Mouse (Mus musculus): ENCODE results near the gene Olfr222. TPM values are rescaled to one million over a fixed set of nuclear protein-coding genes. Genes with fewer than 3 reads are reported as not detected.
"Not testable (repeated sequence)": the region's sequence is repeated elsewhere in the genome, so short reads cannot be mapped to it uniquely, and the experiment has no call there.

Gene Olfr222
- not detected in 2 replicates for polyA plus RNA-seq (2015; fragmentation: Nextera tagmentation; extraction: Ambion mirVana)

- H3K4me2 ChIP-seq (replicated peaks); H3K27me3 ChIP-seq; H3K27ac ChIP-seq; H3K4me1 ChIP-seq (replicated peaks); H3K36me3 ChIP-seq; H3K4me3 ChIP-seq (replicated peaks); H3K9ac ChIP-seq (replicated peaks); ATAC-seq; H3K9me3 ChIP-seq: not testable (repeated sequence)
These were observed at the start of gene Olfr222 for GRCm38 (mm10) chr11:59576135-59576534. Gene Olfr222 (minus strand): TSS chr11:59576235.

- no peaks in the 10 kb centered on the region for H3K4me1 ChIP-seq (replicated peaks)
- no peak overlapping the region for H3K27ac ChIP-seq
- ATAC-seq = no peak; the same call in 1 of the 2 replicates
- no peaks in the 10 kb centered on the region for H3K9me3 ChIP-seq
- H3K4me3 ChIP-seq (replicated peaks) = no peak overlapping the region
- H3K27me3 ChIP-seq = no peaks in the 10 kb centered on the region
- WGBS = 40% methylated on average over 6 of the region's 6 CpGs
- no peaks in the 10 kb centered on the region for H3K36me3 ChIP-seq
- no peak overlapping the region for H3K9ac ChIP-seq (replicated peaks)
- H3K4me2 ChIP-seq (replicated peaks) = no peak overlapping the region
These were observed 48.1 kb upstream of the Olfr222 start for GRCm38 (mm10) chr11:59624017-59624630.

- H3K9ac ChIP-seq (replicated peaks) = no peak overlapping the region
- H3K27ac ChIP-seq = no peak overlapping the region
- no peaks in the 10 kb centered on the region for H3K36me3 ChIP-seq
- no peak overlapping the region for H3K4me2 ChIP-seq (replicated peaks)
- ATAC-seq = no peak
- 75% methylated on average over 3 of the region's 3 CpGs for WGBS
- no peak overlapping the region for H3K4me3 ChIP-seq (replicated peaks)
- no peaks in the 10 kb centered on the region for H3K9me3 ChIP-seq
- no peaks in the 10 kb centered on the region for H3K27me3 ChIP-seq
- no peaks in the 10 kb centered on the region for H3K4me1 ChIP-seq (replicated peaks)
These were observed 46.2 kb upstream of the Olfr222 start for GRCm38 (mm10) chr11:59622214-59622613.

GRCm38 (mm10) chr11:59616986-59617385, 41.0 kb upstream of the Olfr222 start:
- H3K4me1 ChIP-seq (replicated peaks); H3K4me3 ChIP-seq (replicated peaks); H3K36me3 ChIP-seq; H3K4me2 ChIP-seq (replicated peaks); H3K9me3 ChIP-seq; H3K27ac ChIP-seq; ATAC-seq; H3K27me3 ChIP-seq; H3K9ac ChIP-seq (replicated peaks): not testable (repeated sequence)
- WGBS = 98% methylated on average over 2 of the region's 2 CpGs

- Histone ChIP-seq H3K4me3 (replicated peaks) (no peak overlapping the region), H3K36me3 (no peaks in the 10 kb centered on the region), H3K9me3 (no peaks in the 10 kb centered on the region), H3K4me1 (replicated peaks) (no peaks in the 10 kb centered on the region), H3K4me2 (replicated peaks) (no peak overlapping the region), H3K27ac (no peak overlapping the region), H3K27me3 (no peaks in the 10 kb centered on the region), H3K9ac (replicated peaks) (no peak overlapping the region)
- 60% methylated on average over 4 of the region's 4 CpGs for WGBS
- no peak for ATAC-seq
These were observed 38.1 kb upstream of the Olfr222 start for GRCm38 (mm10) chr11:59614120-59614519.

GRCm38 (mm10) chr11:59611646-59612045, 35.6 kb upstream of the Olfr222 start:
- H3K27me3 ChIP-seq = no peaks in the 10 kb centered on the region
- no peak for ATAC-seq
- no peak overlapping the region for H3K9ac ChIP-seq (replicated peaks)
- H3K4me3 ChIP-seq (replicated peaks) = no peak overlapping the region
- no peak overlapping the region for H3K27ac ChIP-seq
- H3K9me3 ChIP-seq = no peaks in the 10 kb centered on the region
- WGBS = 95% methylated on average over 5 of the region's 5 CpGs
- H3K4me1 ChIP-seq (replicated peaks) = no peaks in the 10 kb centered on the region
- no peak overlapping the region for H3K4me2 ChIP-seq (replicated peaks)
- H3K36me3 ChIP-seq = no peaks in the 10 kb centered on the region

- no peak overlapping the region for H3K27ac ChIP-seq
- no peaks in the 10 kb centered on the region for H3K27me3 ChIP-seq
- H3K4me1 ChIP-seq (replicated peaks) = no peaks in the 10 kb centered on the region
- H3K9me3 ChIP-seq = no peaks in the 10 kb centered on the region
- no peak overlapping the region for H3K4me3 ChIP-seq (replicated peaks)
- no peak overlapping the region for H3K9ac ChIP-seq (replicated peaks)
- H3K4me2 ChIP-seq (replicated peaks) = no peak overlapping the region
- H3K36me3 ChIP-seq = no peaks in the 10 kb centered on the region
- no peak for ATAC-seq
- WGBS = 79% methylated on average over 1 of the region's 1 CpGs
These were observed 26.3 kb upstream of the Olfr222 start for GRCm38 (mm10) chr11:59602287-59602686.

- Histone ChIP-seq H3K4me1 (replicated peaks) (no peaks in the 10 kb centered on the region), H3K9ac (replicated peaks) (no peak overlapping the region), H3K9me3 (no peaks in the 10 kb centered on the region), H3K4me3 (replicated peaks) (no peak overlapping the region), H3K4me2 (replicated peaks) (no peak overlapping the region), H3K27ac (no peak overlapping the region), H3K36me3 (no peaks in the 10 kb centered on the region), H3K27me3 (no peaks in the 10 kb centered on the region)
- ATAC-seq = no peak
- WGBS = 96% methylated on average over 3 of the region's 3 CpGs
These were observed 24.8 kb upstream of the Olfr222 start for GRCm38 (mm10) chr11:59600872-59601271.

- ATAC-seq = no peak
These were observed 23.2 kb upstream of the Olfr222 start for GRCm38 (mm10) chr11:59599211-59599610.

GRCm38 (mm10) chr11:59596950-59597349, 20.9 kb upstream of the Olfr222 start:
- Histone ChIP-seq H3K27ac (no peak overlapping the region), H3K9ac (replicated peaks) (no peak overlapping the region), H3K9me3 (no peaks in the 10 kb centered on the region), H3K4me1 (replicated peaks) (no peaks in the 10 kb centered on the region), H3K27me3 (no peaks in the 10 kb centered on the region), H3K4me2 (replicated peaks) (no peak overlapping the region), H3K36me3 (no peaks in the 10 kb centered on the region), H3K4me3 (replicated peaks) (no peak overlapping the region)
- 92% methylated on average over 8 of the region's 8 CpGs for WGBS
- ATAC-seq = no peak

More at GRCm38 (mm10) chr11:59599211-59599610, 23.2 kb upstream of the Olfr222 start:
- no peak overlapping the region for H3K27ac ChIP-seq
- no peak overlapping the region for H3K4me2 ChIP-seq (replicated peaks)
- WGBS = 84% methylated on average over 7 of the region's 7 CpGs
- no peak overlapping the region for H3K9ac ChIP-seq (replicated peaks)
- H3K36me3 ChIP-seq = no peaks in the 10 kb centered on the region
- H3K27me3 ChIP-seq = no peaks in the 10 kb centered on the region
- H3K9me3 ChIP-seq = no peaks in the 10 kb centered on the region
- H3K4me1 ChIP-seq (replicated peaks) = no peaks in the 10 kb centered on the region
- no peak overlapping the region for H3K4me3 ChIP-seq (replicated peaks)

GRCm38 (mm10) chr11:59596091-59596490, 20.1 kb upstream of the Olfr222 start:
- no peak overlapping the region for H3K4me2 ChIP-seq (replicated peaks)
- H3K36me3 ChIP-seq = no peaks in the 10 kb centered on the region
- H3K27ac ChIP-seq = no peak overlapping the region
- no peak for ATAC-seq
- WGBS = 51% methylated on average over 4 of the region's 4 CpGs
- no peaks in the 10 kb centered on the region for H3K9me3 ChIP-seq
- H3K4me3 ChIP-seq (replicated peaks) = no peak overlapping the region
- H3K9ac ChIP-seq (replicated peaks) = no peak overlapping the region
- H3K27me3 ChIP-seq = no peaks in the 10 kb centered on the region
- no peaks in the 10 kb centered on the region for H3K4me1 ChIP-seq (replicated peaks)

GRCm38 (mm10) chr11:59593189-59593588, 17.2 kb upstream of the Olfr222 start, which contains the start of gene Olfr223:
Gene Olfr223 (minus strand): TSS chr11:59593289.
- Histone ChIP-seq H3K36me3 (no peaks in the 10 kb centered on the region), H3K27me3 (no peaks in the 10 kb centered on the region), H3K4me1 (replicated peaks) (no peaks in the 10 kb centered on the region), H3K27ac (no peak within 1 kb of the TSS), H3K9ac (replicated peaks) (no peak within 1 kb of the TSS), H3K9me3 (no peaks in the 10 kb centered on the region), H3K4me2 (replicated peaks) (no peak within 1 kb of the TSS), H3K4me3 (replicated peaks) (no peak within 1 kb of the TSS)
- 78% methylated on average over 6 of the region's 6 CpGs for WGBS
- no peak for ATAC-seq

- no peaks in the 10 kb centered on the region for H3K27me3 ChIP-seq
- H3K4me3 ChIP-seq (replicated peaks) = no peak overlapping the region
- H3K9me3 ChIP-seq = no peaks in the 10 kb centered on the region
- H3K36me3 ChIP-seq = no peaks in the 10 kb centered on the region
- H3K9ac ChIP-seq (replicated peaks) = no peak overlapping the region
- no peak overlapping the region for H3K27ac ChIP-seq
- no peaks in the 10 kb centered on the region for H3K4me1 ChIP-seq (replicated peaks)
- 88% methylated on average over 8 of the region's 8 CpGs for WGBS
- H3K4me2 ChIP-seq (replicated peaks) = no peak overlapping the region
- ATAC-seq = no peak
These were observed 13.5 kb upstream of the Olfr222 start for GRCm38 (mm10) chr11:59589496-59589895.

All from midbrain, embryonic 13.5 days (tissue).